Mouse (Mus musculus) lung, adult 2 months (tissue): ENCODE measurements around the gene Tesk1. TPM values are rescaled to one million over a fixed set of nuclear protein-coding genes. Genes with fewer than 3 reads are reported as not detected.

Source experiments
- DNase-seq: peaks from one replicate; pipeline ENCODE4 v3.0.0; 2022
- H3K4me1 ChIP-seq: fragments of 200-500 bp; 2 replicates; pipeline ENCODE4 v1.6.1; 2011; ENCODE audit warnings: low read length; ENCODE audit not compliant: control insufficient read depth, insufficient read depth
- H3K4me3 ChIP-seq: fragments of 200-500 bp; replicated peaks from 2 replicates; pipeline ENCODE3; 2011; ENCODE audit warnings: low read depth, mild to moderate bottlenecking, control low read depth, low read length; ENCODE audit errors: extremely low read depth
- CTCF ChIP-seq: fragments of 200-500 bp; IDR thresholded peaks from 2 replicates; pipeline ENCODE4 v1.5.1; 2011; ENCODE audit warnings: mild to moderate bottlenecking, low read length, control low read depth; ENCODE audit not compliant: insufficient read depth
- POLR2A ChIP-seq: fragments of 200-500 bp; IDR thresholded peaks from 2 replicates; pipeline ENCODE4 v1.6.1; 2011; ENCODE audit warnings: low read depth, mild to moderate bottlenecking, control low read depth, low read length, borderline replicate concordance; ENCODE audit errors: extremely low read depth
- WGBS: fragments of 180-500 bp; shearing (Covaris S2); methylation state at CpG from one replicate; pipeline ENCODE4 v1.1.7; 2018; 5-methylcytosine and 5-hydroxymethylcytosine counted together
- polyA plus RNA-seq: library from polyadenylated mRNA; depleted of rRNA; stranded (reverse); fragments of >200 nt; gene quantifications from 2 replicates; pipeline ENCODE4 v1.2.3, GENCODE M21; 2012; rRNA removed

The Tesk1 gene
- 83.6 and 83.9 TPM in 2 replicates for polyA plus RNA-seq

DNA sequence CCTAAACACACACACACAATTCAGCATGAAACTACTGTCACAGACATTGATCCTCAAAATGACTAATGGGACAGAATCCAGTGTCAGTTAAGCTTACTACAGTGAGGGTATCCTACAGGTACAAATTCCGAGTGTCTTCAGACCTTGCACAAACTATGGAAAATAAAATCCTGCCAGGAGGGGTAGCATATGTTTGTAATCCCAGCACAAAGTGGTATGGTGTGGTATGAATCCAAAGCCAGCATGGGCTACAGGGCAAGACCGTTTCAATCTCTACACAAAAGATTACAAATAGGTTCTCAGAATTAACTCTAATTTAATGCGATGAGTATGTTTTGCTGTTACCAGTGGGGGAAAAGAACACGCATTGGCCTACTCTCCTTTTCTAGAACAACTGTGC is at the start of gene Tesk1:
Gene Tesk1 (plus strand): TSS at position 301 of the 400 bp plus-strand sequence.
- Histone ChIP-seq H3K4me3 (peak within 1 kb of the TSS; percentile 83), H3K4me1 (no peaks in the 10 kb centered on the region; the same call in 1 of the 2 replicates)
- no peak for DNase-seq
- no peak for TF ChIP-seq POLR2A
- TF ChIP-seq CTCF = no peak
- WGBS = 20% methylated on average over 4 of the region's 4 CpGs

DNA sequence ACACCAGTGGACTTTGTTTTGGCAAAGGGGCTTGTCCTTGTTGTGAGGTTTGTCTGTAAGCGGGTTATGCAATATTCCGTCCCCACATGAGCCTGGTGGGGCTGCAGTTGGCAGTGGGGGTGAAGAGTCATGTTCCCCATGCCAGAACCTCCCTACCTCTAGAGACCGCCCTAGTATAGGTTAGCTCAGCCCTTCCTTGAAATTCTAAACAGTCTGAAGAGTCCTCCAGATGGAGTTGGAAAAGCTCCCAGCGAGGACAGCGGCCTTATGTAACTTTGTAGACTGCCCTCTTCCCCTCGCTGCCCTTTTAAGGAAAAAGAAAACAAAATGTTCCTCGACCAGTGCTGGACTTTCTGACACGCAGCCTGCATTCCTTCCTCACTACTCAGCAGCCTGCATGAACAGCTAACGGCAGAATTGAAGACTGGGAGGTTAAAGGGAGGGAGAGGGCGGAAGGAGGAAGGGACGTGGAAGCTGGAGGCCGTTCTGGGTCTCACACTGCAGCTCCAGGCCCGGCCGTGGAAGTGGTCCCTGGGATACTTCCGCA is 47.3 kb upstream of the Tesk1 start:
- peak; percentile 76 for DNase-seq
- peak overlapping the region; percentile 33 for H3K4me3 ChIP-seq
- TF ChIP-seq POLR2A (peak; percentile 97), CTCF (no peak)
- peaks cover 44% of the 10 kb centered on the region for H3K4me1 ChIP-seq
- 9% methylated on average over 15 of the region's 15 CpGs for WGBS

DNA sequence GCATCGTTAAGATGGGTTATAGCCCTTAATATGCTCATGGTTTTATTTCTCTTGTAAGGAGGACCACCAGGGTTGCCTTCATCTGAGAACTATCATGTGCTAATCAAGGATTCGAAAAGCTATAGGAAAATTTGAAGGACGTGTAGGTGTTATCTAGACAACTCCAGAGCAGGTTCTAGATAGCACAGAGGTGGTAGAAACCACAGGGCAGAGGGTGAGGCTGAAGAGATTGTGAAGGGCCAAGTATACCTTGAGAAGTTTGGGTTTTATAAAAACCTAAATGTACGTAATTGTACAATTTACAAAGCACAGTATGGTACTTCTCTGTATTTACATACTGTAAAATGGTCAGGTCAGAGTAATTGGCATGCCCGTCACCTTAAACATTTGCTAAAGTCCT is 46.6 kb upstream of the Tesk1 start:
- Histone ChIP-seq H3K4me3 (no peak overlapping the region), H3K4me1 (peaks cover 43% of the 10 kb centered on the region)

DNA sequence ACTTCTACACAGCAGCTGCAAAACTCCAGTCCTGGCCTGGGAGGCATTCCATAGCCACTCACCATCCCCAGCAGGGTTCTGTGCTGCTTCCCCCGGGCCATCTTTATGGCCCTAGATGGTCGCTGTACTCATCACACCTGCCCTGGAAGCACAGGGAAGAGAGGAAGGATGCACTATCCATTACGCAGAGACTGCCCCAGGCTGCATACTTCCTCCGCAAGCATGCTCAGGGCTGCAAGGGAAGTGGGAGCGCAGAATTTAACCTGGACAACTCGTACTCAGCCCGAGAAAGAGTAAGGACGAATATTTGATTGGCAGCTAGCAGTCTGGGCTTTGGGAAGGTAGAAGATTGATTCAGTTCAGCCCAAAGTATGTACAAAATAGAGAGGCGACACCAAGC is 45.9 kb upstream of the Tesk1 start:
- no peak for DNase-seq
- Histone ChIP-seq H3K4me3 (no peak overlapping the region), H3K4me1 (peaks cover 42% of the 10 kb centered on the region)
- 74% methylated on average over 9 of the region's 9 CpGs for WGBS
- TF ChIP-seq CTCF (no peak), POLR2A (no peak)

More for the DNA sequence above, 46.6 kb upstream of the Tesk1 start:
- WGBS = 67% methylated on average over 5 of the region's 5 CpGs
- no peak for DNase-seq
- TF ChIP-seq CTCF = no peak
- no peak for TF ChIP-seq POLR2A

DNA sequence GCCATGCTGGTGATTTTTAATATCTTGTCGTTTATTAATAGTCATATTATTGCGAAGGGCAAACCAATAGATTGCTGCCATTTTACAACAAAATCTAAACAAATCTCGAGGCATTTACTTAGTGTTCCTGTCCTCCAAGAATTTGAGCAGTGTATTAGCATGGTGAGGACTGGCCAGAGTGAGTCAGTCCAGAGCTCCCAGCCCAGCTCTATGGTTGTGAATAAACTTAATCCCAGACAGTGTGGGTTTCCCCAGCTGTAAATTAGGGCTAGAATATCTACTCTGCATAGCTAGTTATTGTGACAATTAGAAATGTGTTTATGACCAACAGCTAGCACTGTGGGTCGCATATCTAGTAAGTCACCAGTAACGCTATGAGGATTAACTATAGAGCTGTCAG is 45.4 kb upstream of the Tesk1 start:
- no peak for DNase-seq
- TF ChIP-seq POLR2A = no peak
- TF ChIP-seq CTCF = no peak
- WGBS = 81% methylated on average over 5 of the region's 5 CpGs
- peaks cover 46% of the 10 kb centered on the region for H3K4me1 ChIP-seq
- no peak overlapping the region for H3K4me3 ChIP-seq

DNA sequence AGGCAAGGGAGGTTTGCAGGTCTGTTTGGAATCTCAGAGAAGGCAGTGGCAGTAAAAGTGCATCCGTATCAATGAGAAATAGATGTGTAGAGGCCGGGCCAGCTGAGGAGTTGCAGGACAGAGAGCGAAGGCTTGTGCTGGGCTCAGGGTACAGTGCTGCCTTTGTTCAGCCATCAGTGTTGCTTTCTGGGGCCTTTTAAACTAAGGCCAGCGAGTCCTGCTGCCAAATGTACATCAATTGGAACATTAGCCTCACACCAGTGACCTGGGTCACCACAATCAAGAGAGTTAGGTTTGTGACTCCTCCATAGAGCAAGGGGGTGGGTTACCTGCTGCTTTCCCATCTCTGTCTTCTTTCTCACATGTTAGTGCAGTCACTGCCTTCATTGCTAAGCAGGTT is 43.7 kb upstream of the Tesk1 start:
- Histone ChIP-seq H3K4me1 (peaks cover 51% of the 10 kb centered on the region), H3K4me3 (no peak overlapping the region)
- TF ChIP-seq CTCF (no peak), POLR2A (no peak)
- WGBS = 77% methylated on average over 4 of the region's 4 CpGs
- peak; percentile 31 for DNase-seq

DNA sequence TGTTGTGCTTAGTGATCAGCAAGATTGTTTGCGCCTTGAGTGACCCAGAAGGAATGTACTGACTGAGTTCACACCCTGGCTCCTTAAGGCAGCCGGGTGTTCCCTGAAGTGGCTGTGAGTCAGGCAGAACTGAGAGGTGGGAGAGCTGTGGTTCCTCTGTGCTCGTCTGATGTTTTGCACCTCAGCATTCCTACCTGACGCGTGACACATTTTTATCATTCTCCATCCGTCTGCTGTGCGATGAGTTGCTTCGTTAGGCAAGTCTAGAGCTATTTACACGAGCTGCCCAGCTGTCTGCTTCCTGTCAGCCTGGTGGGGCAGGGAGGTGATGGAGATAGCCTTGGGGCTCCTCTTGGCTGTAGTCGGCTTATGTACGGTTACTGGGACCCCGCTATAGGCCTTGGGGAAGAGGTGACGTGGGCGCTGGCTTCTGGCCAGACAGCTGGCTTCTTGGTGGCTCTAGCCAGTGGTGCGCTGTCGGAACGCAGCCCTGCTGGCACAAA is 42.9 kb upstream of the Tesk1 start:
- H3K4me1 ChIP-seq = peaks cover 47% of the 10 kb centered on the region
- H3K4me3 ChIP-seq = peak overlapping the region; percentile 26
- 22% methylated on average over 17 of the region's 17 CpGs for WGBS
- peak; percentile 66 for DNase-seq
- no peak for TF ChIP-seq CTCF
- TF ChIP-seq POLR2A = peak; percentile 50; the same call in 1 of the 2 replicates

DNA sequence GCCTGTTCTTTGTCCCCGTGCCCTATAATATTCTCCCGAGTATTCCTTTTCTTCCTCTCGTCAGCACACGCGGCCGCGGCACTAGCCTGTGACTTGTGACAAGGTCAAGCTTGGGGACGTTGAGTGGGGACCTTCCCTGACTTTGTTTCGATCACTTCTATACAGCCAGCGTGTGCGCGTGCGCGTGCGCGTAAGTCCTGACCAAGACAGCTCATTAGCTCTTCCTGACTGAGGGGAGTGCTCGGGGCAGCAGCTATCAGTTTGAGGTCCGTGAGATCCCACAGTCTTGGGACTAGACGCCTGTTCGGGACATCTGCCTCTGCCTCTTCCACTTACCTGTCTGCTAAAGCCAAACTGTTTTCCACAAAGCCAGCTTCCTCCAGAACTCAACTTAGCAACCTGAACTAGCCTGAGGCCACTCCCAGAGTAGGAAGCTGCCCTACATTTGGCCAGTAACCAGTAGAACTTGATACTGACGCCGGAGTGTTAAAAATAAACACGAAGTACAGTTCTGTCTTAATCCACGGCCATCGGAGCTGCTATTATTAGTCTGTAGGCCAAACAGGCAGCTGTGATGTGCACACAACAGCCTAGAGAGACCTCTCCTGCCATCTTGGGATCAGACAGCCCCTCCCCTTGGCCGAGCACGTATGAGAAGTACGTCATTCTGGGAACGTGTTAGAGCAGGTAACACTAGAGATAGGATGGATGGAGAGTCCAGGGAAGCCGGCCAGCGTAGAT is 42.2 kb upstream of the Tesk1 start:
- peak; percentile 57 for DNase-seq
- 37% methylated on average over 31 of the region's 31 CpGs for WGBS
- TF ChIP-seq CTCF (no peak), POLR2A (peak; percentile 70)
- Histone ChIP-seq H3K4me1 (peaks cover 43% of the 10 kb centered on the region), H3K4me3 (peak overlapping the region; percentile 40)

DNA sequence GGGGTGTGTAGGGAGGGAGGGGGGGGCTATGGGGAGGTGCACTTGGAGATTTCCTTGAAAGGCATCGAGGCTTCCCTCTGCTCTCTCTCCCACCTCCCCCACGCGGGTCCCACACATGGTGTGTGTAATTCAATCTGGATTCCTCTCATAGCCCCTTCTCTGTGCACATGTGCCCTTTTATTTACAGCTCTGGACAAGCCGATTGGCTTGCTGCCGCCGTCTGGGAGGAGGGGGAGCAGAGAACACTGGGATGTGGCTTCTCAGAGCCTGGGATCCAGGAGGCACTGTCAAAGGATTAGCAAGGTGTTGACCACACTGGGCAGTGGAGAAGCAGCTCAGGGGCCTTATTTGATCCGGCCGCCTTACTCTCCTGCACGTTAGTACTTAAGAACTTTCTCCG is 40.8 kb upstream of the Tesk1 start:
- WGBS = 45% methylated on average over 10 of the region's 10 CpGs
- TF ChIP-seq POLR2A (no peak), CTCF (no peak)
- Histone ChIP-seq H3K4me1 (peaks cover 41% of the 10 kb centered on the region), H3K4me3 (no peak overlapping the region)
- DNase-seq = peak; percentile 42
